Mouse (Mus musculus) bone marrow macrophage, adult 2 months (primary cell): ENCODE data around the gene Ypel1. TPM values are rescaled to one million over a fixed set of nuclear protein-coding genes. Genes with fewer than 3 reads are reported as not detected.

Source experiments
- H3K27ac ChIP-seq: 2 replicates; pipeline ENCODE4 v1.5.1; 2012; ENCODE audit warnings: low read depth, low read length; ENCODE audit not compliant: insufficient read depth
- H3K4me1 ChIP-seq: 2 replicates; pipeline ENCODE4 v1.6.1; 2012; ENCODE audit warnings: low read length; ENCODE audit not compliant: control insufficient read depth, insufficient read depth
- H3K4me3 ChIP-seq: 2 replicates; pipeline ENCODE4 v1.5.1; 2012; ENCODE audit warnings: mild to moderate bottlenecking, low read length, moderate library complexity; ENCODE audit not compliant: insufficient read depth
- CTCF ChIP-seq: IDR thresholded peaks from 2 replicates; pipeline ENCODE4 v1.5.1; 2012; ENCODE audit warnings: low read depth, mild to moderate bottlenecking, low read length, moderate library complexity
- POLR2A ChIP-seq: IDR thresholded peaks from 2 replicates; pipeline ENCODE4 v1.6.1; 2012; ENCODE audit warnings: mild to moderate bottlenecking, low read depth, low read length, borderline replicate concordance
- polyA plus RNA-seq: library from polyadenylated mRNA; stranded (reverse); fragments of >200 nt; gene quantifications from 2 replicates; pipeline ENCODE4 v1.2.4, GENCODE M21; 2012; ENCODE audit not compliant: missing spikeins, insufficient read depth, insufficient read length

Gene Ypel1
- polyA plus RNA-seq, 1 experiment, result 0.94 TPM

DNA sequence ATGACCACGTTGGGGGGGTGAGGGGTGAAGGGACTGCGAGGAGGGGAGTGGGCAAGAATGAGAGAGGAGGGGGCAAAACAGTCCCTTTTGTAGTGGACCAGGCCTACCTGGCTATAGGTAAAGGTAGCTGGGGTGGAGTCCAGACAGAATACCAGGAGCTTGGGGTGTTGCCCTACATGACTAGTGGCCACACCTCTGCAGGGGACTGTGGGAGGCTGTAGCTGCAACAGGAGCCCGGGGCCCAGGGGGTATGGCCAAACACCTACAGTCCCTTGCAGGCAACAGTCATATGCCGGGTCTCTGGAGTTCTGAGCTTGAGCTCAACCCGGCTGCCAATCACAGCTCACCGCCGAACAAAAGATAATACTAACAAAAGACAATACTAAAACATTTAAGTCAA is 17.4 kb upstream of the Ypel1 start:
- no peak overlapping the region for H3K4me3 ChIP-seq
- TF ChIP-seq CTCF, result no peak
- TF ChIP-seq POLR2A, result no peak
- H3K27ac ChIP-seq, result no peak overlapping the region
- no peaks in the 10 kb centered on the region for H3K4me1 ChIP-seq

DNA sequence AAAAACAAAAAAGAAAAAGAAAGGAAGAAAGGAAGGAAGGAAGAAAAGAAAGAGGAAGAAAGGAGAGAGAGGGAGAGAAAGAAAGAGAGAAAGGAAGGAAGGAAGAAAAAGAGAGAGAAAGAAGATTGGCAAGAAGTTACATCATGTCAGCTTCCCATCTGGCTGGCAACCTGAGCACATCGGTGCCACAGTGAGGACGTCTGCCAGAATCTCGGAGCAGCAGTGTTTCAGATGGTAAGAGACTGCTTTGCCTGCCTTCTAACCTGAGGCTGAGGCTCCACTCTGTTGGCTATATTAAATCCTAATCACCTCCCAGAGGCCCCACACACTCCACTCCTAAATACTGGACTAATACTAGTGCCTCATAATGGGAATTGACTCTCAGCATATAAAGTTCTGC is 15.6 kb upstream of the Ypel1 start:
- TF ChIP-seq POLR2A (no peak), CTCF (no peak)
- H3K4me1 ChIP-seq, result no peaks in the 10 kb centered on the region
- no peak overlapping the region for H3K4me3 ChIP-seq
- H3K27ac ChIP-seq, result no peak overlapping the region

- no peak overlapping the region for H3K4me3 ChIP-seq
- TF ChIP-seq CTCF, result no peak
- no peak for TF ChIP-seq POLR2A
- no peaks in the 10 kb centered on the region for H3K4me1 ChIP-seq
- H3K27ac ChIP-seq, result no peak overlapping the region
These were observed 13.9 kb upstream of the Ypel1 start for GRCm38 (mm10) chr16:17055584-17055983.

DNA sequence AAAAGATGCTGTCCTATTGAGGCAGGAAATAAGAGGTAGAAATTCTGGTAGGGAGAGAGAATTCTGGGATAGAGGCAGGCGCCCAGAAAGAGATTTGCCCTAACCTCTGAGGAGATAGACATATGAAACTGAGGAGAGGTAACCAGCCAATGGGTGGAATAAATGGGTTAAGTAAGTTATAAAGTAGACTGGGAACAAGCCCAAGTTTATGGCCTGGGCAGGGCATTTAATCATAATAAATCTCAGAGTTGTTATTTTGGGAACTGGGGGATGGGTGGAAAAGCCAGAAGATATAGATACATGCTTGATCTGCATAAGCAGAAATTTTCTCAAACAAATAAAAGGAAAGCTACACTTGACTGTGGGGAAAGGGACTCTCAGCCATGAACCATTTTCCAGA is 7.2 kb upstream of the Ypel1 start:
- no peak overlapping the region for H3K4me3 ChIP-seq
- TF ChIP-seq POLR2A (no peak), CTCF (no peak)
- H3K27ac ChIP-seq, result no peak overlapping the region
- H3K4me1 ChIP-seq, result 0 out of 2 replicates have a peak, but pooled peaks cover 2% of the 10 kb centered on the region

DNA sequence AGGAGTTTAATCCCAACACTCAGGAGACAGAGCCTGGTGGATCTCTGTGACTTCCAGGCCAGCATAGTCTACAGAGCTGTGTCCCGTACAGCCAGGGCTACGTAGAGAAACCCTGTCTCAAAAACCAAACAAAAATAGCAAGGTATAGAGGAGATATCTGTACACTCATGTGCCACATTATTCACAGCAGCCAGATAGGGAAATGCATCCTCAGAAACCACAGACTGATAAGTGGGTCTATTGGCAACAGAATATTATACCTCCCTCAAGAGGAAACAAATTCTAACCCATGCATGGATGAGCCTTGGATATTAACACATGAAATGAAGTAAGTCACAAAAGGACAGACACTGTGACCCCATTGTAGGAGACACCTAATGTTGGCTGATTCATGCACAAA is 1.9 kb upstream of the Ypel1 start:
- 0 out of 2 replicates have a peak, but pooled peaks cover 2% of the 10 kb centered on the region for H3K4me1 ChIP-seq
- TF ChIP-seq CTCF, result no peak
- no peak overlapping the region for H3K4me3 ChIP-seq
- no peak overlapping the region for H3K27ac ChIP-seq

DNA sequence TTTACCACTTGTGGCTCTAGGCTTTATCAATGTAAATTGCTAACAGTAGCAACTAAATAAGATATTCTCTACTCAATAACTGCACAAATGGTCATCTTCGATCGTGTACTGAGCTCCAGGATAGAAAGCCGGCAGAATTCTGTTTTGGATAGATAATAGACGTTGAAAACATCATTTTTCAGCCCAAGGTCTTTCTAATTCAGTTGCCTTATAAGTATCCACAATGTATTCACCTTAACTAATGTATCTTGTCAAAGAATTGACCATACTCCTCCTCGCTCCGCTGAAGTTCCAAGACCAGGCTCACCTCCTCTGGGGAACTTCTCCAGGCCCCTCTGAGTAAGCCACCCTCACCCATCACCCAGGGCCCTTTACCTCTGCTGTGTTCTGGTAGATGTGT is 1.2 kb downstream of the Ypel1 start:
- no peak for TF ChIP-seq CTCF
- TF ChIP-seq POLR2A, result no peak
- Histone ChIP-seq H3K4me1 (0 out of 2 replicates have a peak, but pooled peaks cover 2% of the 10 kb centered on the region), H3K27ac (no peak overlapping the region), H3K4me3 (no peak overlapping the region)

DNA sequence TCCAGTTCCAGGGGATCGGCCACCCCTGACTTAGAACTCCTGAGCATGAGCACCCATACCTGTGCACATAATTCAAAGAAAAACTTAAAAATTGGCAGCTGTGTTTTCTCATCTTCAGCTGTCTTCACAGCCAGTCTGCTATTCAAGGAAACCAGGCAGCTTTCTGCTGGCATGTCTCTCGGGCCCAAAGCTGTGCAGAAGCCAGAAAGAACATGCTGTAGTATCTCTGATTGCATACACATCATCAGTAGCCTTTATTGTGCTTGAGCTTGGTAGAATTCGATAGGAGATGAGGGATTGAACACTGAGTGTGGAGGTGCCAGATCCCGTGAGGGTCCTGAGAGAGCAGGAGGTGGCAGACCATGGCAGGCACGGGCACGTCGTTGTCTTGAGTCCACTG is 3.5 kb downstream of the Ypel1 start:
- Histone ChIP-seq H3K4me1 (no peaks in the 10 kb centered on the region), H3K27ac (no peak overlapping the region), H3K4me3 (no peak overlapping the region)
- no peak for TF ChIP-seq CTCF
- no peak for TF ChIP-seq POLR2A

GRCm38 (mm10) chr16:17076301-17076700 is 6.8 kb downstream of the Ypel1 start:
- H3K4me3 ChIP-seq, result no peak overlapping the region
- TF ChIP-seq CTCF (no peak), POLR2A (no peak)
- H3K27ac ChIP-seq, result no peak overlapping the region
- H3K4me1 ChIP-seq, result no peaks in the 10 kb centered on the region

DNA sequence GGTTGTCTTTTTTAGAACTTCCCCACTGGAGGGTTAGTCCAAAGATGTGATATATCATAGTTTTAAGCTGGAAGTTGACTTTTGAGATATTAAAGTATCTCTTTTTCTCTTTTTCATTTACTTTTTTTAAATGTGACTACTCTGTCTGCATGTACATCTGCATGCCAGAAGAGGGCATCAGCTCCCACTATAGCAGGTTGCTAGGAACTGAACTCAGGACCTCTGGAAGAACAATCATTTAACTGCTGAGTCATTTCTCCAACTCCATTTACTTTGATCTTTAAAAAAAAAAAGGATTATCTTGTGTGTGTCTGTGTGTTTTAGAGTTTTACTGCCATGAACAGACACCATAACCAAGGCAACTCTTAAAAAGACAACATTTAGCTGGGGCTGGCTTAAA is 7.4 kb downstream of the Ypel1 start:
- Histone ChIP-seq H3K27ac (no peak overlapping the region), H3K4me1 (no peaks in the 10 kb centered on the region), H3K4me3 (no peak overlapping the region)
- TF ChIP-seq CTCF (no peak), POLR2A (no peak)

DNA sequence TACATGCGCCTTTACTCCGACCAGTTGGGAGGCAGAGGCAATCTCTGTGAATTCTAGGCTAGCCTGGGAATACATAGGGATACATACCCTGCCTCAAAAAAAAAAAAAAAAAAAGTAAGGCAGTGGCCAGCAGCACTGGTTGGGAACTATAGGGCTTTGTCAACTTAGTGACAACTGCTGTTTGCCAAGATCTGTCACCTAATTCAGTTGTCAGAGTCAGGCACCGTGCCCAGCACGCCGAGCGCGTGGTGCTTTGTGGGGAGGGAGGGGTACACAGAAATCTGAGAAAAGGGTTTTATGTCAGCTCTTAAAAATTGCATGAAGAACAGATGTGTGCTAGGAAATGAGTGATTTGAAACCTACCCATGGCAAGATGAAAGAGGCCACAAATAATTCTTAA is 8.6 kb downstream of the Ypel1 start:
- Histone ChIP-seq H3K27ac (no peak overlapping the region), H3K4me1 (no peaks in the 10 kb centered on the region), H3K4me3 (no peak overlapping the region)
- TF ChIP-seq POLR2A (no peak), CTCF (no peak)
